Mouse (Mus musculus): ENCODE data around the gene March4. TPM values are rescaled to one million over a fixed set of nuclear protein-coding genes. Genes with fewer than 3 reads are reported as not detected.

The March4 gene
- polyA plus RNA-seq, 1 experiment: 0.06 TPM

GRCm38 (mm10) chr1:72418744-72419655 is 117.7 kb downstream of the March4 start:
- 74% methylated on average over 8 of the region's 8 CpGs for WGBS
- DNase-seq (ENCODE audit: low read depth in 1 of 2, low spot score in 2 of 2): no peak
- no peak overlapping the region for H3K4me3 ChIP-seq (ENCODE audit: extremely low read depth, insufficient read depth, insufficient read length)

GRCm38 (mm10) chr1:72414561-72415253 is 122.0 kb downstream of the March4 start:
- no peak for TF ChIP-seq CTCF (IDR thresholded peaks at IDR 0.05; ENCODE audit: extremely low read depth, insufficient read depth, insufficient read length, insufficient replicate concordance)
- no peak for TF ChIP-seq POLR2A (IDR thresholded peaks at IDR 0.05; ENCODE audit: low read depth, low read length)
- 84% methylated on average over 8 of the region's 8 CpGs for WGBS
- DNase-seq (ENCODE audit: low read depth in 1 of 2, low spot score in 2 of 2): no peak
- Histone ChIP-seq H3K4me3 (ENCODE audit: extremely low read depth, insufficient read depth, insufficient read length) (no peak overlapping the region), H3K27me3 (ENCODE audit: control insufficient read depth, insufficient read depth, low read length) (no peaks in the 10 kb centered on the region), H3K4me1 (ENCODE audit: control insufficient read depth, insufficient read depth, insufficient read length) (no peaks in the 10 kb centered on the region), H3K36me3 (ENCODE audit: control insufficient read depth, insufficient read depth, low read length) (no peaks in the 10 kb centered on the region), H3K27ac (ENCODE audit: insufficient read depth, low read length) (no peak overlapping the region)

More at GRCm38 (mm10) chr1:72418744-72419655, 117.7 kb downstream of the March4 start:
- Histone ChIP-seq H3K4me1 (ENCODE audit: control insufficient read depth, insufficient read depth, insufficient read length) (no peaks in the 10 kb centered on the region), H3K27me3 (ENCODE audit: control insufficient read depth, insufficient read depth, low read length) (no peaks in the 10 kb centered on the region), H3K36me3 (ENCODE audit: control insufficient read depth, insufficient read depth, low read length) (no peaks in the 10 kb centered on the region), H3K27ac (ENCODE audit: insufficient read depth, low read length) (no peak overlapping the region)
- no peak for TF ChIP-seq POLR2A (IDR thresholded peaks at IDR 0.05; ENCODE audit: low read depth, low read length)
- no peak for TF ChIP-seq CTCF (IDR thresholded peaks at IDR 0.05; ENCODE audit: extremely low read depth, insufficient read depth, insufficient read length, insufficient replicate concordance)

- H3K4me3 ChIP-seq (ENCODE audit: extremely low read depth, insufficient read depth, insufficient read length): no peak overlapping the region
- no peaks in the 10 kb centered on the region for H3K27me3 ChIP-seq (ENCODE audit: control insufficient read depth, insufficient read depth, low read length)
- no peaks in the 10 kb centered on the region for H3K36me3 ChIP-seq (ENCODE audit: control insufficient read depth, insufficient read depth, low read length)
- no peak overlapping the region for H3K27ac ChIP-seq (ENCODE audit: insufficient read depth, low read length)
- no peaks in the 10 kb centered on the region for H3K4me1 ChIP-seq (ENCODE audit: control insufficient read depth, insufficient read depth, insufficient read length)
- no peak for DNase-seq (ENCODE audit: low read depth in 1 of 2, low spot score in 2 of 2)
- TF ChIP-seq CTCF (IDR thresholded peaks at IDR 0.05; ENCODE audit: extremely low read depth, insufficient read depth, insufficient read length, insufficient replicate concordance) (no peak), POLR2A (IDR thresholded peaks at IDR 0.05; ENCODE audit: low read depth, low read length) (no peak)
- 90% methylated on average over 8 of the region's 8 CpGs for WGBS
Measured at GRCm38 (mm10) chr1:72414133-72414532, 122.6 kb downstream of the March4 start.

DNA sequence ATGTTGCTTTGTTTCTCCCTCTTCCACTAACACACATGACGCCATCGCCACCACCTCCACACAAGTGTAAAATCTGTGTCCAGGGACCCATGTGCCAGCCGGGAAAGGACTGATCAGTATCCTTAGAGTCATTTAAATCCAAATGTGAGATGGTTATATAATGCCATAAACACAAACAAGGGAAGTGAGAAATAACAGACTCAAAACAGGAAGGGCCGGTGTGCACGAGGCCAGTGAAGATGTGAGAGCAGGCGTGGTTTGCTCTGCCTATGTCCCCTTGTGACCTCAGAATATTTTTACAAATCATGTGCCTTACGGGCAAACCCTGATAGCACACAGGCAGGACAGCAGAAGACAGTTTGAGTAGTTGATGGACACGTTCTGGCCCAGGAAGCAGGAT is 123.5 kb downstream of the March4 start:
- DNase-seq (ENCODE audit: low read depth in 1 of 2, low spot score in 2 of 2): no peak
- no peaks in the 10 kb centered on the region for H3K4me1 ChIP-seq (ENCODE audit: control insufficient read depth, insufficient read depth, insufficient read length)
- TF ChIP-seq CTCF (IDR thresholded peaks at IDR 0.05; ENCODE audit: extremely low read depth, insufficient read depth, insufficient read length, insufficient replicate concordance): no peak
- no peak for TF ChIP-seq POLR2A (IDR thresholded peaks at IDR 0.05; ENCODE audit: low read depth, low read length)
- no peaks in the 10 kb centered on the region for H3K27me3 ChIP-seq (ENCODE audit: control insufficient read depth, insufficient read depth, low read length)
- no peaks in the 10 kb centered on the region for H3K36me3 ChIP-seq (ENCODE audit: control insufficient read depth, insufficient read depth, low read length)
- no peak overlapping the region for H3K27ac ChIP-seq (ENCODE audit: insufficient read depth, low read length)
- 85% methylated on average over 8 of the region's 8 CpGs for WGBS
- H3K4me3 ChIP-seq (ENCODE audit: extremely low read depth, insufficient read depth, insufficient read length): no peak overlapping the region

DNA sequence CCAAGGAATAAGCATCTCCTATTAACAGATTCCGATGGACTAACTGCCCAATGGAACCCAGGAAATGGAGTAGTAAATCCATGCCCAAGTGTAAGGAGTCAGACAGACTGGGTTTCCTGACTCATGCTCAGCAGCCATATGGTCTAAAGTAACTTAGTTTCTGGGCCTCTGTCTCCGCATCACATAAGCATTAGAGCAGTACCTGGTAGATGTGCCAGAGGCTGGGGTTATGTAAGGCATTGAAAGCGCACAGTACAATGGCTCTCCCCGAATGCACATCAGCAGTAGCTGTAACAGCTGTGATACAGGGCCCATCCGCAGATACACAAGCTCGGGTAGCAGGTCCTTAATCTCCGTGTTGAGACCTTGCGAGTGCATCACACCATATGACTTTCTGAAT is 125.6 kb downstream of the March4 start:
- no peaks in the 10 kb centered on the region for H3K4me1 ChIP-seq (ENCODE audit: control insufficient read depth, insufficient read depth, insufficient read length)
- H3K4me3 ChIP-seq (ENCODE audit: extremely low read depth, insufficient read depth, insufficient read length): no peak overlapping the region
- no peaks in the 10 kb centered on the region for H3K36me3 ChIP-seq (ENCODE audit: control insufficient read depth, insufficient read depth, low read length)
- no peak for DNase-seq (ENCODE audit: low read depth in 1 of 2, low spot score in 2 of 2)
- no peak overlapping the region for H3K27ac ChIP-seq (ENCODE audit: insufficient read depth, low read length)
- no peak for TF ChIP-seq POLR2A (IDR thresholded peaks at IDR 0.05; ENCODE audit: low read depth, low read length)
- no peak for TF ChIP-seq CTCF (IDR thresholded peaks at IDR 0.05; ENCODE audit: extremely low read depth, insufficient read depth, insufficient read length, insufficient replicate concordance)
- 92% methylated on average over 8 of the region's 8 CpGs for WGBS
- H3K27me3 ChIP-seq (ENCODE audit: control insufficient read depth, insufficient read depth, low read length): no peaks in the 10 kb centered on the region

DNA sequence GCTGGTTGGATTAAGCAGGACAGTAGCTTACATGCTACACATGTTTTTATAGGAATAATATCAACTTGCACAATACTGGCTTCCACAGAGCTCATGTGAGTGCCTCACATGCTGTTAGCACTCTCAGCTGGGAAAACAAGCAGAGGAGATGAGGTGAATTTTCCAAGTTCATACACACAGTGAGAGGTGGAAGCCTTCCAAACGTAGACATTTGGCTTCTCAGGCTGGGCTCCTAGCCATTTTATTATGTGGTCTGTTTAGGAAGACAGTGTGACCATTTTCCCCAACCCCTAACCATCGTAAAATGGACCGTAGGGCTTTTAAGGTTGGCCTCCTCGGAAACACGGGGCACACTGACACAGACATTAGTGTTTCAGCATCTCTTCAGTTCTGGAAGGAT is 126.8 kb downstream of the March4 start:
- Histone ChIP-seq H3K36me3 (ENCODE audit: control insufficient read depth, insufficient read depth, low read length) (no peaks in the 10 kb centered on the region), H3K4me1 (ENCODE audit: control insufficient read depth, insufficient read depth, insufficient read length) (no peaks in the 10 kb centered on the region), H3K27me3 (ENCODE audit: control insufficient read depth, insufficient read depth, low read length) (no peaks in the 10 kb centered on the region), H3K27ac (ENCODE audit: insufficient read depth, low read length) (no peak overlapping the region), H3K4me3 (ENCODE audit: extremely low read depth, insufficient read depth, insufficient read length) (no peak overlapping the region)
- no peak for DNase-seq (ENCODE audit: low read depth in 1 of 2, low spot score in 2 of 2)
- 80% methylated on average over 5 of the region's 5 CpGs for WGBS
- no peak for TF ChIP-seq CTCF (IDR thresholded peaks at IDR 0.05; ENCODE audit: extremely low read depth, insufficient read depth, insufficient read length, insufficient replicate concordance)

All from spleen, adult 2 months (tissue).